Mouse (Mus musculus): Measurements from ENCODE around the gene Slc27a1.

Slc27a1 gene

DNA sequence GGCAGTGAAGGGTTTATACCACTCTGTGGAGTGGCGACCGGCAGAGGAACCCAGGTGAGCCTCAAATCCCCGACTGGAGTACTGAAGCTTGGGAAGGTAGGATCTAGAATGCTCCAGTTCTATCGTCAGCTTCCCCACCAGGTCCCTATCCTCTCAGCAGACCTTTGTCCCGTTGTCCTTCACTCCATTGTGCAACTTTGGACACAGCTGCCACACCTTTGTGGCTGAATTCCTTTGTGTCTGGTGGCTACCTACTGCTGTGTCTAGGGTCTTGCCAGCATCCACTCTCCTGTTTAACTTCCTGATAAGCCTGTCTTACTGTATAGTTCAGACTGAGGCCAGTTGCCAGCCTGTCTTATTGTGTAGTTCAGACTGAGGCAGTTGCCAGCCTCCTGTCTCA is 43.5 kb downstream of the Slc27a1 start:
- intact Hi-C loops (cut with DNase I), result loop anchor here (5.0 kb wide), 1 partner anchor 50 kb away; no protein-coding TSS in a partner anchor

DNA sequence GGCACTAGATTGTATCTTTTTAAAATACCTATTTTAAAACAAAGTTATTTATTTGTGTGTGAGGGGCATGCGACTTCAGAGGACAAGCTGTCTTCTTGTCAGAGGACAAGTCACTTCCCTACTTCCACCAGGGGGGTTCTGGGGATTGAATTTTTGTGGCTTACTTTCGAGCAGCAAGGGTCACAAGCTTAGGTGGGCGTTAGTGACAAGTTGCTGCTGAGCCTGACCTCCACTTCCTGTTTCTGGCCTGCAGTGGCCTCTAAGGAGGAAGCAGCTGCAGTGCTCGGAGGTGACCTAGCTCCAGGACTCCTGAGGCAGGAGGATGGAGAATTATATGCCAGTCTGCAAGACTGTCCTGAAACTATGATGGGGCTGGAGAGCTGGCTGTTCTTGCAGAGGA is 44.7 kb downstream of the Slc27a1 start:
- intact Hi-C loops (cut with DNase I), result loop anchor here (5.0 kb wide), 1 partner anchor 49 kb away; no protein-coding TSS in a partner anchor

DNA sequence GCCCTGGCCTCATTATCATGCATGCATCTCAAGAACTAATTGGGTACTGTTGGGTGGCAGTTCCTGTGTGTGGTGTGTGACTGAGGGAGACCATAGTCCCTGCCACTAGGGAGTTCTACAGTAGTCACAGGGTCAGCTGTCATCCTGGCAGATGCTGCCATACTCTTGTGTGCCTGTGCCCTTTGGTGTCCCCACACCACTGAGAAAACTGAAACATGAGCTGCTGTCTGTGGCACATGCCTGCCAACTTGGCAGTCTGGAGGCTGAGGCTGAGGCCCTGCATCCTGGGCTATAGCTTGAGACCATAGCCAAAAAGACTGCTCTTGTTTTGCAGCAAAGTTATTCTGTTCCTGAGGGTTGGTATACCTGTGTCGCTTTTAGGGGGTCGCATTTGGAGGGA is 51.1 kb downstream of the Slc27a1 start:
- intact Hi-C loops (cut with DNase I), result no loop called here

DNA sequence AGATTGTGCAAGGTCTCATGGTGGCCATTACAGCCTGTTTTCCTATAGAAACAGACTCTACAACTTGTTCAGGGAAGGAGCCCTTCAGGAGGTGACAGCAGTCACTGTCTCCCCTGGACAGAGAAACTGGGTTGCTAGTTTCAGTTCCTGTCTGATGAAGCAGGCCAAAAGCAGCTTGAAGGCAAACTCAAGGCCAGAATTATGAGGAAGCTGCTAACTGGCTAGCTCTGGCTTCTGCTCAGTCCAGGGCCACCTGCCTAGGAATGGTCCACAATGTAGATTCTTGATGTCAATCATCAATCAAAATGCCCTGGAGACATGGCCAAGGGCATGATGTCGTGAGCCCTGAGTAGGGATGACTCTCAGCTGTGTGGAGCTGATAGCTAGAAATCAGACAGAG is 56.4 kb downstream of the Slc27a1 start:
- intact Hi-C loops (cut with DNase I), result no loop called here

DNA sequence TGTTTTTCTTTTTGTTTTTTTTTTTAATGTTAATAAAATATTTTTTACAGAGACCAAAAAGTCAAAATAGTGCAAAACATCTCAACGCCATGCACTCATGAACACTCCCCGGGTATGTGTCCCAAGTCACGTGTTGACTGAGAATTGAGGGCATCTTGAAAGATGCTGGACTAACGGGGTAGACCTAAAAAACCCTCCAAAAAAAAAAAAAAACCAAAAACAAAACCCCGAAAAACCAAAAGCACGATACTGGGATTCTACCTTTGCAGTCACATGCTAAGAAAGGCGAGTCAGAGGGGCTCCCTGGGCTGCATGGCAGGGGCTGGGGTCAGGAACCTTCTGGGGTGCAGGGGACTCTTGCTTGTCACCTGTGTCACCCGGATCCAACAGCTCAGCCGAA is 58.1 kb downstream of the Slc27a1 start:
- intact Hi-C loops (cut with DNase I), result no loop called here

DNA sequence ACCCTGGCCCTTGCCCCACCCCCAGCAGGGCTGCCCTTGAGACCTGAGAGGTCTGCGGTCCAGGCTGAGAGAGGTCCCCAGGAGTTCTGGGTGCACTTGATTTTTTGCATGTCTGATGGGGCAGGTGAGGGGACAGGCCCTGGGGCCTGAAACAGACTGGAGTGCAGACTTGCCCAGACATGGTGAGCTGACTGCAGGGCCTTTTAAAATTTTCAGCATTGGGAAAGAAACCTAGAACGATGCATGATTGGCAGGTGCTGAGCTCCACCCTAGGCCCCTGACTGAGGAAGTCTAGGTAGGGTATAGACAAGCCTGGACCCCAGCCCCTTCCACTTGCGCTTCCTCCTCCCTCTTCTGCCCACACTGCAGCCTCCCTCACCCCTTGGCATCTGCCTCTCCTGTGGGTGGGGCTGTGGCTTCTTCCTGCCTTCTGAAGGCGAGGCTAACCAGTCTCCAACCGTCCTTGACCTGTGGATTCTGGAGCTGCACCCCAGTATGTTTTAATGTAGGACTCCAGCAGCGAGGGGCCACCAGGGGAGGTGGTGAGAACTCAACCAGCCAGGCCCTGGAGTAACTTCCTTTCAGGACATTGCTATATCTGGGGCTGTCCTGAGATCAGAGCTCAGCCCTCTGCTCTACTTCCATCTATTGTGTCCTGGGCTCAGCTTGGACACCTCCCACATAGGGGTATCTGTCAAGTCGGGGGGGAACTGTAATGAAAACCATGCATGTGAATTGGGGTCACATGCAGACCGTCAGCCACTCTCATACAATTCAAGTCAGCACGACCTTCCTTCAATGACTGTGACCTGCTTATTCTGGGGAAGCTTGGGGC is 58.8 kb downstream of the Slc27a1 start:
- intact Hi-C loops (cut with DNase I), result no loop called here

DNA sequence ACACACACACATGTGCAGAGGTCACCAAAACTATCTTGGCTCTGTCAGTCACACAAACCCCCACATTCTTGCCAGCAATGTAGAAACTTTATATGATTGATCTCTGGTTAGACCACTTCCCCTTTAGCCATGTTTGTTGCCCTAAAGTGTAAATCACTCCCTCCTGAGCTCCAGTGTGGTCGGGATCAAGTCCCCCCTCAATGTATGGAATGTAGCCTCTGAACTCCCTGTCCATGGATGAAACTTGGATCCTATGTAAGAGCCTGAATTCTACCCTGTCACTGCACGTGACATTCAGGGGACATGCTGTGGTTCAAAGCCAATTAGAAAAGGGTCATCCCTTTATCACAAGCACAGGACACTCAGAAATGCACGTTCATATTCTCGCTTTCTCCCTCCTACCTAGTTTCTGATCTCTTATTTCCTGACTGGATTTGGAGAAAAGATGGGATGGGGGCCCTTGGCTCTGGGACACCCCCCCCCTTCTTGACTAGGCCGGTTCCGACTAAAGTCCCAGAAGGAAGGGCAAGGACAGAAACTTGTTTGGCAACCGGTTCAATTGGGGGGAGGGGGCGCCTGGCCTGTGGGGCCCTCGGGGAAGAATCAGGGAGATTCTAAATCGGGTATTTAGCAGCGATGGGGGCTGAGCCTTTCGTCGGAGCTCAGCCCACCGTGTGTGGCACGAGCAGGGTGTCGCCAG is 59.9 kb downstream of the Slc27a1 start:
- intact Hi-C loops (cut with DNase I), result no loop called here

DNA sequence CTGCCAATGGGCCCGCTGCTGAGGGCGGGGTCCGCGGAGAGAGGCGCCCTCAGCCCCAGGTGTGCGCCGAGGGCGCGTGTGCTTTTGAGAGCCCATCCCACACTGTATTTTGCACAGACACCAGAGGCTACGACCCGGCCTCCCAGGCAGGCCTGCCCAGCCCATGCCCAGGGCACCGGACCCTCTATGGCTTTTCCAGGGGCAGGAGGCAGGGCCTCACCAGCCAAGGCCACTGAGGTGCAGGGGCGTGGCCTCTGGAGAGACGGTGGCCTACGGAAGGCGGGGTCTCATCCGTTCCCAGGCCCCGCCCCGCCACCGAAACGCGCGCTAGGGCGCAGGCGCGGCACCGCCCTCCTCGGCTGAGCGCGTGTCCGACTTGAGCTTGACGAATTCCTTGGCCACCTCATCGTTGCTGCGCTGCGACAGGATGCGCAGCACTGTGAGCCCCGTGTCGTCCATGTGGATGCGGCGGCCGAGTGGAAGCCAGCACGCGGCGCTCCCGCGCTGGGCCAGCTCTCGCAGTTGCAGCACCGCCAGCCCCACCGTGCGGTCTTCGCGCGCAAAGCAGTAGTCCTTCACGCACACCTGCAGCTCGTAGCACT is 60.5 kb downstream of the Slc27a1 start:
- intact Hi-C loops (cut with DNase I), result no loop called here

DNA sequence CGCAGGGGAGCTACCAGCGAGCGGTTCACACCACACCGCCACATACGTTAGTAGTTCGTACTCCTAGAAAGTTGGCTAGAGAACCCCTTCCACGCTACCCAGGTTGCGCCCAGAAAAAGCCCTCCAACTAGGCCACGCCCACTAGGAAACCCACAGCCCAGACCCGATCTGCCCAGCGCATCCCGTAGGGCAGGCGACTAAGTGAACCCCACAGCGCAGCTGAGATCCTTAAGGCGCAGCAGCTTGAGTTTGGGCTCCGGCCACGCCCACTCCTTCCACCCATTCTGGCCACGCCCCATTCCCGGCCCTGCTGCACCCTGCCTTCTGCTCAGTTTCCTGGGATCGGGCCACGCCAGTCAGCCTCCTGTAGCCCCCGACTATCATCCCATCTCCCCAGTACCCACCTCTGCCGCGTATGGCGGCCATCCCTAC is 61.1 kb downstream of the Slc27a1 start:
- intact Hi-C loops (cut with DNase I), result no loop called here

DNA sequence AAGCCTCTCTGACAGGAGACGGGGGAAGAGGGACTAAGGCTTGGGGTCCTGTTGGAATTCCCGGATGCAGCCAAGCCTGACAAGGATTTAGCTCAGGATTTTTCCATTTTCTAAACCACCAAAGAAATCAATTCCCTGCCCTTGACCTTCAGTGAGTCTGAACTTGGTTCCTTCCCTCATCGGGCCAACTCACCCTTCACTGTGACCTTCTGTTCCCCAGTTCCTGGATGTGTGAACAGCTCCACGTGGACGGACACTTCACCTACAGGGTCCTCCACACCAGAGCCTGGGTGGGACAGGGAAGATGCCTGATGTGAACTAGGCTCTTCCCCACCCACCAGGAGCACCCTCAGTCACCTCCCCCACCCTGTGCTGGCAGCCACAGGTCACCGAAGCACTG is 62.1 kb downstream of the Slc27a1 start:
- intact Hi-C loops (cut with DNase I), result no loop called here

DNA sequence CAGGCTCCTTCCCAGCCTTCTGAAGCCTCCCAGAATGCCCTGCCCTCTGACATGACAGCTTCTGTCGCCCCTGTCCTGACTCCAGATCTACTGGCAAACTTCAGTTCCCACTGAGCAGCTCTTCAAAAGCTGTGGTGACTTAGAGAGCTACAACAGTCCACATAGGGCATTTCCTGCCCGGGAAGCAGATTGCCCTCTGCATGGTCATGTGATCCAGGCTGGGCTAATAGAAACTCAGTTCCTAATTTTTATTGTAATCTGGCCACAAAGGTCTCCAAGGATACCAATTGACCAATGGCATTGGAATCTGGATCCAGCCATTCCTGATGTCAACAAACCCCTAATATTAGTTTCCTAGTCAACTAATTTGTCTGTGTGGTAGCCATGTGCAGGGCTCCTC is 63.2 kb downstream of the Slc27a1 start:
- intact Hi-C loops (cut with DNase I), result no loop called here

DNA sequence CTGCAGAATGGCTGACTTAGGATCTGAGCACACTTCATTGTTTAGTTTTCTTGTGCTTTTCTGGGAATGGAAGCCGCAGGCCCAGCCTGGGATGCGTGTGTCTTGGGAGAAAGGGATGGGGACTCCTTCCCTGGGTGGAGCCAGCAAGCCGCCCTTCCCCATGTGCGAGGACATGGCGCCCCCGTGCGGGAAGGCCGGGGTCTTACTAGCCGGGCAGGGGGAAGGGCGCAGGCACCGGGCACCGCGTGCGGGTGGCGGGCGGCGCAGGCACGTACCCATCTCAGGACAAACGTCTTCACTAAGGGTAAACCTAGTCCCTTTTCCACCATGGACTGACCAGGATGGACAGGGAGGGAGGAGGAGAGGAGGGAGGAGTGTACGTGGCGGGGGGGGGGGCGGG is 64.5 kb downstream of the Slc27a1 start:
- intact Hi-C loops (cut with DNase I), result no loop called here

DNA sequence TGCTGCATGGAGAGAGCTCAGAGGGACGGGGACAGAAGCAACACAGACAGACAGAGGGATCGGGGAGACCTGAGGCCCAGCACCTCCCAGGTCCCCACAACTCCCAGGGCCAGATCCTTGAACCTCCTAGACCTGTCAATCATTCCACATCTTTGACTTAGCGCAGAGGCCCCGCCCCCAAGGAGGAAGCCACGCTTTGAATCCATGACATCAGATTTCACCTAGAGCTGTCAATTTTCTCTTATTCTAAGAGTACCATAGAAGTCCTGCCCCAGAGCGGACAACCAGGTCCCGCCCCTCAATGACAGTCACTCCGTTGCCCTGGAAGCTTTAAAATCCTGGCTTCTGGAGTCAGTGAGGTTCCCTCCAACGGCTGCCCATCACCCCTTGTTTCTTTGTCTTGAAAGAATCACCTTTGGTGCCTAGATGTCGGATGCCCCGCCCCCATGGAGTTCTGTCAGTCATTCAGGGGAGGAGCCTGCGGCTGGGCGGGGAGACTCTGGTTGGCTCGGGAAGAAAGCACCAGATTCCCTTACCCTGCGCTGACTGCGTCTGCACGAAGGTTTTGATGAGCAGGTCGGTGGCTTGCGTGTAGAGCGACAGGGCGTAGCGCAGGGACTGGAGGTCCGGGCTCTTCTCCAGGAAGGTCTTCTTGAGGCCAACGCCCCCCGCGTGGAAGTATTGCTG is 65.4 kb downstream of the Slc27a1 start:
- intact Hi-C loops (cut with DNase I), result no loop called here

Small RNA genes lying within 50 kb of the gene (microRNA-seq; reads per million reads assigned to microRNA genes)
- 0.69 to 1.1 reads per million in 2 experiments for gene Mir6769b

Measured in adrenal gland (tissue).